Mouse (Mus musculus) layer of hippocampus, adult 9-10 months (tissue): Measurements from ENCODE around the gene Fbxo2.
"Not testable (repeated sequence)": the region's sequence is repeated elsewhere in the genome, so short reads cannot be mapped to it uniquely, and the experiment has no call there.

Source experiments
- DNase-seq: peaks from one replicate; pipeline ENCODE4 v3.0.0; 2022; ENCODE audit warnings: low spot score

The Fbxo2 gene

DNA sequence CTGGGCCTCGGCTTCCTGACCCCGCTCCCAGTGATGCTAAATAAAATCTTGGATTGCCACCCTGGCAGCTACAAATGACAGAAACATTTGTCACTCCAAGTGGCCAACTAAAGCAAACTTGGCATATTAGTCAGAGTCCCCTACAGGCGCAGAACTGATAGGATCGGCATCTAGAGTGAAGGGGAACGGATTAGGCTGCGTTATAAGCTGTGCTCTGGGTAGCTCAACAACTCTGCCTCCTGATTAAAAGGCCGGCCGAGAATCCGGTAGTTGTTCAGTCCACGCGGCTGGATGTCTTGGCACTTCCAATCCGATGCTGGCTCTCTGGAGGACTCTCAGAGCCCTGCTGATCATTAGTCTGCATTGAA lies 14.1 kb downstream of the Fbxo2 start:
- DNase-seq = no peak

DNA sequence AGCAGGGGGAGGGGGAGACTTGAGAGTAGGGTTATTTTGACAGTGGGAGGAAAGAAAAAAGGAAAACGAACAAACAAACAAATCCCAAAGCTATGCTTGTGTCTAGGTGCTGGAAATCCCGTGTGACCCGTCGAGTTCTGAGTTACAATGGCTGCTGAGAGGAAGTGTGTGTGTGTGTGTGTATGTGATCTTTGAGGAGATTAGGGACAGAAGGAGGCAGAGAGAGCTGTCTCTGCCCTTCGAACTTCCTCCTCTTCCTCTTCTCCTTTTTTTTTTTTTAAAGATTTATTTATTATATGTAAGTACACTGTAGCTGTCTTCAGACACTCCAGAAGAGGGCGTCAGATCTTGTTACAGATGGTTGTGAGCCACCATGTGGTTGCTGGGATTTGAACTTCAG lies 16.2 kb downstream of the Fbxo2 start:
- DNase-seq = not testable (repeated sequence)

DNA sequence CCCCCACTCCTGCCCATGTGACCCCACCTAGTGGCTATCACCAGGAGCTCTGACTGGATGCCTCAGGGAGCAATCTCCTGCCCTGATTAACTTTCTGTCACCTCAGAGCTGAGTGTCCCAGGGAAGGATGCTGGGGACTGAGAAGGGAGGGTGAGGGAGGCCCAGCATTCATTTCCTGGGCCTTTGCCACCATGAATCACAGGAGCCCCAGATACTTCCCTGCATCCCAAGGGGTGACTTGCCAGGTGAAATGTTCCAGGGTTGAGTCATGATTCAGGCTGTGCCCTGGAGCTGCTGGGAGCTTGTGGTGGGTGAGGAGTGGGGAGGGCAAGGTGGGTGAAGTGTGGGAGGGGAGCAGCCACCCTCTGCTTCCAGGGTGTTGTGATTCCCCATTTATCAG lies 17.3 kb downstream of the Fbxo2 start:
- no peak for DNase-seq

DNA sequence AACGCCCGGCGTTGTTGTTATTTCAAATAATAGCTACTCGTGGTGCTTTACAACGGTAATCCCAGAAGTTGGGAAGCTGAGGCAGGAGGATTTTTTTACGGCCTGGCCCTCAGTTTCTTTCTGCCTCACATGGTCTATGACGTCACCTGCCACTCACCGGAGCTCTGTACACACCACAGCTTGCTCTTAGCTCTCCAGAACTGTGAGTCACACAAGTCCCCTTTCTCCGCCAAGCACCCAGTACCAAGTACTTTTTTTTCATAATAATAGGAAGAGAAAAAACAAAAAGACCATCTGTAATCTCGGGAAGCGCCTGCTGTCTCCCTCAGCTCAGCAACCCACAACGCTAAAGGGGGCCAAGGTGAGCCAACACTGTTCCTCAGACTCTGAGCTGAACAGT lies 21.1 kb downstream of the Fbxo2 start:
- DNase-seq = no peak

DNA sequence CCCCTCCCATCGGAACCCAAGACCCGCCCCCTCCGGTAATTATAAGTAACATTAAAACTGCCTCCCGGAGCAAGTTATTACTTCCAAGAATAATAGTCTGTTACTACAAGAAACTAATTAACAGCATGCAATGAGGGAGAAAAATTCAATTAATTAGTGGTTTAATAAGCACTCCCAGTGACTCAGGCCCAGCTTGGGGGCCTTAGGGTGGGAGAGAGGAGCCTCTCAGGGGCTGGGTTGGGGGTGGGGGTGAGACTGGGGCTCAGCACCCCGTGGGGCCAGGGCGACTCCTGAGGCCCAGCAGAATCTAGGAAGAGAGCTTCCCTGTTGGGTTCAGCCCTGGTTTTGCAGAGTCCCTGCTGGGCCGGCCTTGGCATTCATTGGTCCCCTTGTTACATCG lies 21.9 kb downstream of the Fbxo2 start:
- no peak for DNase-seq

DNA sequence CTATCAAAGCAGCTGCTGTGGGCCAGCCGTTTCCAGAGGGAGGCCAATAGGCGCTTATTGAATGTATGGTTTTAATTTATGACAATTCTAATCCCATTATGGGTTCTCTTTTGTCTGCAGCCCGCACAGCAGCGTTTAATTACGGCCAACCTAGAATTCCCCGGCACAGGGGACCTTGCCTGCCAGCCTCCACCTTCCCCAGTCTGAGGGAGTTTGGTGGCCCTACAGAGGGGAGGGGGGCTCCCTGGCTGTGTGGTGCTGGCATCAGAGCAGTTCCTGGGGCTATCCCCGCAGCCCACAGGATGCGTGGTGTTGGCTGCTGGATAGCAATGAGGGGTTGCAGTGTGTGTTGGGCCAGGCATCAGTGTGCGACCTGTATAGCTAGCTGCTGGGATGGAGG lies 24.1 kb downstream of the Fbxo2 start:
- DNase-seq = no peak

DNA sequence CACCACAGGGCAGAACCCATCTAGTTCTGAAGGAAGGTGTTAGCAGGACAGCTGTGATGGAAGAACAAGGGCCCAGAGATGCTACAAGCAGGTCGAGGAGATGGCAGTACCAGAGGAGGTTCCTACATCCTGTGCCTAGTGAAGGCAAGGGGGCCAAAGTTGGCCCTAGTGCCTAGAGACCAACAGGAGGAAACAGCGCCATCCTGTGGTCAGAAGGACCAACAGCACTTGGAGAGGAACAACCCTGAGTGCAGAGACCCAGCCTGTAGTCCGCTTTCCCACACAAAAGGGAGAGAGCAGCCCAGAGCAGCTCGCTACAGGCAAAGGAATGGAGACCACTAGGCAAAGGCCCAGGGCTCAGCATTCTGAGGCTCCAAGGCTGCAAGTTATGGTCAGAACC lies 25.4 kb downstream of the Fbxo2 start:
- no peak for DNase-seq

DNA sequence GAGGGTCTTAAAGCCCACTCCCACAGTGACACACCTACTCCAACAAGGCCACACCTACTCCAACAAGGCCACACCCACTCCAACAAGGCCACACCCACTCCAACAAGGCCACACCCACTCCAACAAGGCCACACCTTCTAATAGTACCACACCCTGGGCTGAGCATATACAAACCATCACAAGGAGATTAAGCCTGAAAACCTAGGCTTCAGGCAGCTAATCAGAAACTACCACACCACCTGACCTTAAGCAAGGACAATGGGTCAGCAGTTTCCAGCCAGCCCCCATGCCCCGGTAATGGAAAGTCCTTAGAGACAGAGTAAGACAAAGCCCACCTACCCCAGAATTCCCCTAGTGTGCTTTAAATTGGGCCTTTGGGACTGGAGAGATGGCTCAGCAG lies 28.3 kb downstream of the Fbxo2 start:
- DNase-seq = not testable (repeated sequence)

DNA sequence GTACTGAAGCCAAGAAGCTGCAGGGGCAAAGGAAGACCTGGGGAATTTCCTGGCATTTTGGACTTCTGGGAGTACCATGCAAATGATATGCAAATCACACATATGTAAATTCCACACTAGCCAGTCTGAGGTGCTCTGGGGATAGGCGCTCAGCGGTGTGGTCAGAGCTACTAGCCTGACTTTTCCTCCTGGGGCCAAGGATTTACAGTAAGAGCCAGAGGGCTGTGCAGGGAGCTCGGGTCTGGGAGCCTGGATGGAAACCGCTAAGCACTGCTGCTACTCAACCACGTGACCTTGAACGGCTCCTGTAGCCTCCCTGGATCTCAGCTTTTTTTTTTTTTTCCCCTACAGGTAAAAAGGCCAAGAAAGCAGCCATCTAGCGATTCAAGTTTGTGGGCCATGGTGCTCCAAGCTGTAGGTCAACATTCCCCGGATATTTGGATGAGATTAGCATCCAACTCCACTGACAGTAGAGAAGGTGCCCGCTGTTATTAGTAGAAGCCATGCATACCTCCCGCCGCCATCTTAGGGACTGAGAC lies 32.4 kb downstream of the Fbxo2 start:
- DNase-seq = no peak

DNA sequence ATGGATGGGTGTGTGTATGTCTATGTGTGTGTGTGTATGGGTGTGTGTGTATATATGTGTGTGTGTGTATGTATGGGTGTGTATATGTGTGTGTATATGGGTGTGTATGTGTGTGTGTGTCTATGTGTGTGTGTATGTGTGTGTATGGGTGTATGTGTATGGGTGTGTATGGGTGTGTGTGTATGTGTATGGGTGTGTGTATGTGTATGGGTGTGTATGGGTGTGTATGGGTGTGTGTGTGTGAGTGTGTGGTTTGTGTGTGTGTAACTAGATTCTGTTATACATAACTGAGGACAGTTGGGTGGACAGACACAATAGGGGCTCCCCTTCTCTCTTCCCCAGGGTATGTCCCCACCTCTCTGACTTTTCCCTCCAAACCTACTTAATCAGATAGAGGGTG lies 34.0 kb downstream of the Fbxo2 start:
- no peak for DNase-seq

DNA sequence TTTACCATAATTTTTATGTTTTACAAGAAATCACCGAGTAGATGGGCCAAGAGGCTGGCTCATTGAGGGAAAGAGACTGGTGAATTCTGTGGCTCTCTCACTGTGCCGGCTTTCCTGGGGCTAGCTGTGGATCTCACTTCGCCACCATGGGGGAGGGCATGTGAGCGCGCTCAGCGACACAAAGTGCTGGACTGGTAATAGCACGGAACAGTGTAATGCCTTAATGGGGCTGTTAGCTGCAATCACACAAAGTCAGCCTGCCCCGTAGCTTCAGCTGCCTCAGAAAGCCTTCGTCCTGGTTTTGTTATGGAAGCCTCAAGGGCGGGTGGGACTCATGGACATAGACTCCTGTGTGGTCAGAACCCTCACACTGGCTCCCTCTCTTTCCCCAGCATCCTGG lies 38.3 kb downstream of the Fbxo2 start:
- DNase-seq = no peak

DNA sequence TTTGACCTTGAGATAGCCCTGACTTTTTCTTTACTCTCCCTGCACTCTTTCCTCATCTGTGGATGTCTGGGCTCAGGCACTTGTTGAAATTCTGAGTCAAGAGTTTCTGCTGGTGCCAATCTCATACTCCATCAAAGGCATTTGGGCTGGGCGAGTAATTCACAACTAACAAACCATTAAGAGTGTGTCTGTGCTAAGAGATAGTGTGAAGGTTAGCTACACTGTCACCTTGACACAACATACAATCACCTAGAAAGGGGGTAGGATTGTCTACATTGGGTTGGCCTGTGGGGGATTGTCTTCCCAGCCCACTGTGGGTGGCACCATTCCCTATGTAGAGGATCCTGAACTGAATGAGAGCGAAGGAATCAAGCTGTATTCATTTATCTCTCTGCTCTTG lies 43.1 kb downstream of the Fbxo2 start:
- DNase-seq = no peak

DNA sequence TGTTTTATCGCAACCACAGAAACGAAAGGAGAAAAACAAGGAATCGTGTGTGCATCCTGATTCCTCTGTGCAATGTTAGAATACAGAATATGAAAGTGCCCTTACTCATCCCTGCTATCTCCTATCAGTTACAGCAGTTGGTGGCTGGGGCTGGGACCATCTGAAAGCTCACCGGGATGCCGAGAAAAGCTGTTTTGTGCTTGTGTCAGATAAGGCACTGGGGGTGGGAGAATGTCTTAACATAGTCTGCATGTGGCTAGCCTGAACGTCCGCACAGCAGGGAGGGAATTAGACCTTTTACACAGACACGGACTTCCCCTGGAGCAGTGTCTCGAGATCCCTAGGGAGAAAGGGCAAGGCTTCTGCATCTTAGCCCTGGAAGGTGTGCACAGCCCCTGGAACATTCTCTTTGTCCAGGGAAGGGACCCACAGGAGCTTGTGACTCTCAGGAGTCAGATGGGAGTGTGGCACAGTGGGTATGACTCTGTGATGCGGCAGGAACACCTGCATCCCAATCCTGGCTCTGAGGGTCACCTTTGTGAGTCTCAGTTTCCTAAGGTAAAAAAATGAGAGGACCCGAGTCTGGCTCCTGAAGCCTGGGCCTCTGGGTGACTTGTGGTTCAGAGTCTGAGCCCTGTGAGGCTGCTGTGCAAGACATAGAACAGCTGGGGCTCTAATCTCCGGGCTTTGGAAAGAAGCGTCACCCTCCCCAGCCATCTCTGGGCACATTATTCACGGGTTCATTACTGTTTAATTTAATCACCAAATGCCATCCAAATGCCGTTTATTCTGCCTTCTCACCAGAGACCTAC lies 43.8 kb downstream of the Fbxo2 start:
- DNase-seq = no peak

DNA sequence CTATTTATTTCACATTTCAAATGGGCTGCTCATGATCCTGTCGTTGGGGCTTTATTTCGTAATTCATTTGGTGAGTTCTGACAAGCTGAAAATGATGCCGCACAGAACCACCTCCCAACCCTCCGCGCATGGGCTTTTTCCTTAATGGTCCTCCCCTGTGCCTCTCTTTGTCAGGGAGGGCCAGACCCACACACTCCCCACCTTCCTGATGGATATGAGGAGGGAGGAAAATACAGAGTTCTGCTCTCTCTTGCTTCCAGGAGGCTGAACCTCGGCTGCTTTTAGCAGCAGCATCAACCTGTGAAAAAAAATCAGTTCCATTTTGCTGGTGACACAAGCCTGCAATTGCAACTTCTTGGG lies 44.4 kb downstream of the Fbxo2 start:
- no peak for DNase-seq

DNA sequence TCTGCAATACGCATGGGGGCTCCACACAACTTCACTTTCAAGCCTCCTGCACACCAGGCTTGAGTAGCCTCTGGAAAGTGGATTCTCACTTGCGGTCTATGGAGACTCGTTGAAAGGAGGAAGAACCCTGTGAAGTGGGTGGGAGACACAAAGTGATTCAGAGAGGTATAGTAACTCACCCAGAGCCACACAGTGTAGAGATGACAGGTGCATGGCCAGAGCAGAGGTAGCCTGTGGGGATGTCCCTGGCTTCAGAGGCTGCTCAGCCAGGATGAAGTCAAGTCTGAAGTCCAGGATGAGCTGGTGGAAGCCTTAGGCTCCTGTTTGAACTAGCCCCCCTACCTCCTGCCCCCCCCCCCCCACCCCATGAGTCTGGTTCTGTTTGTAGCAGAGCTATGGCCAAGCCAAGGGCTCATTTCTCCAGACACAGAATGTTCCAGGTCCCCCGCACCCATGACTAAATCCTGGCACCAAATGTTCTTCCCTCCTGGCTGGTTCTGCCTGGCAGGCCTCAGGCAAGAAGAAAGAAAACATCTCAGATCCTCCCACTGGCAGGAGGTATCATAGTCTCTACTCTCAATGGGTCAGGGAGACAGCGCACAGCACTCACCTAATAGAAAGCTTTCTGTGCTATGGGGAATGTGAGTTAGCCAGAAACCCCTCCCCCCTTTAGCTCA lies 54.2 kb downstream of the Fbxo2 start:
- no peak for DNase-seq

DNA sequence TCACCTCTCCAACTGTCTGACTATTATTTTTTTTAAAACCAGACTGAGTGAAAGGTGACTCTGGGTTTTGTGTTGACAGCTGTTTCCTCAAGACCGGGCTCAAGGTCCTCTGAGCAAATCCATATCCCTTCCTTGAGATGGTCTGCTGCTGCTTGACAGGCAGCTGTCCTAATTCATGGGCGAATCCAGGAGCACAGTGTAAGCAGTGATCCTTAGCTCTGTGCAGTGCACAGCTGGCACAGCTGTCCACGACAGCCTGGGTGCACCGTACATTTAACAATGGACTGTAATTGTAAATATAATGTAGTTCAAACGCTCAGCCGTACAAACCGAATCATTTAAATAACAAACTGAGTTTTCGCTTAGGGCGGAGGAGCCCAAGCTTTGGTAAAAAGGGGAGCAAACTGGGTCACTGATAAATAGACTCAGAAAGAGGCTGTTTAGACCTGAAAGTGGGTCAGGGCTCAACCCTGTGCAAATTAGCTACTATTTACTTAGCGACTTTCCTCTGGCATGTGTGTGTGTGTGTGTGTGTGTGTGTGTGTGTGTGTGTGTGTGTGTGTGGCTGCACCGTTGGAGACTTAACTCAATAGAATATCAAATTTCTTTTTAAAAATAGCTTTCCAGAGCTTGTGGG lies 55.0 kb downstream of the Fbxo2 start:
- DNase-seq = no peak
